ENCODE assay signal across 11 mouse cellular contexts in genomic region chr17:46854096-46854495, GRCm38 (mm10). TPM values are rescaled to one million over a fixed set of nuclear protein-coding genes. Genes with fewer than 3 reads are reported as not detected.
DNase-seq lines count a peak whose midpoint lies in the region; ATAC-seq and TF ChIP-seq lines count a peak whose summit lies in the region.
"Had no signal": no experiment of that assay in that cellular context is flagged by ENCODE, and none has a peak within 500 bp of the region (broad histone marks: within the 10 kb centered on the region; RNA-seq: fewer than 3 reads in every experiment).

No protein-coding gene starts in this region.

- H3K36me3 ChIP-seq in heart, embryonic 11.5 days (ENCODE audit: control insufficient read depth, insufficient read depth, low read length) = no peaks in the 10 kb centered on the region
- H3K36me3 ChIP-seq in hindbrain, embryonic 14.5 days (replicated peaks; ENCODE audit: control insufficient read depth, insufficient read depth) = no peaks in the 10 kb centered on the region
- no peaks in the 10 kb centered on the region for H3K36me3 ChIP-seq in myocyte (ENCODE audit: control insufficient read depth, insufficient read depth)

- peaks cover 31% of the 10 kb centered on the region for H3K4me1 ChIP-seq in heart, embryonic 11.5 days (ENCODE audit: control insufficient read depth, insufficient read depth, low read length)
- H3K4me1 ChIP-seq in lung, adult 2 months (ENCODE audit: control insufficient read depth, insufficient read depth, low read length) = peaks cover 22% of the 10 kb centered on the region
- peaks cover 36% of the 10 kb centered on the region for H3K4me1 ChIP-seq in hindbrain, embryonic 14.5 days (replicated peaks; ENCODE audit: control insufficient read depth, insufficient read depth, low read length)

- H3K4me2 ChIP-seq in heart, embryonic 11.5 days = peak overlapping the region; percentile 64
- H3K4me2 ChIP-seq in hindbrain, embryonic 14.5 days (replicated peaks) = no peak overlapping the region
- H3K4me2 ChIP-seq in myocyte (ENCODE audit: low read depth) = no peak overlapping the region

- H3K9me3 ChIP-seq in heart, embryonic 11.5 days (replicated peaks; ENCODE audit: control insufficient read depth, low read length) = no peaks in the 10 kb centered on the region
- no peaks in the 10 kb centered on the region for H3K9me3 ChIP-seq in hindbrain, embryonic 14.5 days (ENCODE audit: control insufficient read depth, low read length)

- peak overlapping the region; percentile 56; the same call in 1 of the 2 replicates for H3K9ac ChIP-seq in heart, embryonic 11.5 days (ENCODE audit: low read depth, low read length)
- no peak overlapping the region for H3K9ac ChIP-seq in hindbrain, embryonic 14.5 days

- WGBS in heart, embryonic 11.5 days (ENCODE audit: insufficient replicate concordance) = 70% methylated on average over 7 of the region's 7 CpGs
- 66% methylated on average over 7 of the region's 7 CpGs for WGBS in lung, adult 2 months
- WGBS in hindbrain, embryonic 14.5 days = 85% methylated on average over 7 of the region's 7 CpGs

- H3K79me2 ChIP-seq in myocyte (ENCODE audit: control insufficient read depth, insufficient read depth) = peaks cover 32% of the 10 kb centered on the region

- peak; percentile 28; the same call in 1 of the 2 replicates for TF ChIP-seq POLR2A in lung, adult 2 months (IDR thresholded peaks at IDR 0.05; ENCODE audit: borderline replicate concordance, extremely low read depth, low read depth, low read length)
- peak; percentile 6 for TF ChIP-seq POLR2A in myocyte (IDR thresholded peaks at IDR 0.05; ENCODE audit: insufficient read length, low read depth)

- H3ac ChIP-seq in myocyte (ENCODE audit: control insufficient read depth, insufficient read length) = no peak overlapping the region

- no peak overlapping the region for H3K4me3 ChIP-seq in heart, embryonic 11.5 days (ENCODE audit: low read depth, low read length)
- no peak overlapping the region for H3K4me3 ChIP-seq in lung, adult 2 months (replicated peaks; ENCODE audit: extremely low read depth, low read depth, low read length)
- H3K4me3 ChIP-seq in hindbrain, embryonic 14.5 days (replicated peaks; ENCODE audit: low read length) = no peak overlapping the region
- no peak overlapping the region for H3K4me3 ChIP-seq in myocyte

- peak overlapping the region; percentile 100 for H3K27ac ChIP-seq in heart, embryonic 11.5 days (ENCODE audit: low read depth, low read length)
- H3K27ac ChIP-seq in hindbrain, embryonic 14.5 days = peak overlapping the region; percentile 64; the same call in 1 of the 2 replicates

- no peak for DNase-seq in heart, adult 9 months (ENCODE audit: low spot score in 2 of 2)
- no peak for DNase-seq in lung, adult 2 months
- DNase-seq in lung, postnatal 14 days = no peak
- no peak for DNase-seq in hindbrain, embryonic 14.5 days (ENCODE audit: low spot score)
- no peak for DNase-seq in frontal cortex, postnatal 36 days (ENCODE audit: low spot score in 2 of 2)
- no peak for DNase-seq in embryo, embryonic 10.5 days (ENCODE audit: low spot score)

- ATAC-seq in heart, embryonic 11.5 days (replicated peaks; ENCODE audit: insufficient number of reproducible peaks, low FRiP score, low TSS enrichment) = no peak
- ATAC-seq in hindbrain, embryonic 14.5 days (ENCODE audit: low FRiP score) = no peak

- TF ChIP-seq CTCF in lung, adult 2 months (IDR thresholded peaks at IDR 0.05; ENCODE audit: insufficient read depth, low read length) = no peak

- no peaks in the 10 kb centered on the region for H3K27me3 ChIP-seq in heart, embryonic 11.5 days (ENCODE audit: control insufficient read depth, insufficient read depth, low read length)
- no peaks in the 10 kb centered on the region for H3K27me3 ChIP-seq in hindbrain, embryonic 14.5 days (ENCODE audit: control insufficient read depth, insufficient read depth, low read length)
- H3K27me3 ChIP-seq in myocyte (ENCODE audit: control insufficient read depth, insufficient read depth, insufficient read length) = no peaks in the 10 kb centered on the region
- H3K27me3 ChIP-seq: CH12.LX had no signal

TF ChIP-seq in myocyte, 11 proteins besides CTCF, POLR2A, EP300 and RAD21:
- TF ChIP-seq E2F4 (IDR thresholded peaks at IDR 0.05; ENCODE audit: insufficient read depth) (no peak), MYOD1 (IDR thresholded peaks at IDR 0.05; ENCODE audit: control insufficient read depth in 1 of 3, insufficient read length in 2 of 3, low read depth in 2 of 3) (no peak), CEBPB (IDR thresholded peaks at IDR 0.05; ENCODE audit: insufficient read depth, poor library complexity, severe bottlenecking) (no peak), SRF (IDR thresholded peaks at IDR 0.05; ENCODE audit: control insufficient read depth, insufficient read length, low read depth) (no peak), MYOG (IDR thresholded peaks at IDR 0.05; ENCODE audit: control insufficient read depth in 1 of 3, insufficient read depth in 1 of 3, insufficient read length in 2 of 3, low read depth in 2 of 3) (no peak), POLR2AphosphoS2 (IDR thresholded peaks at IDR 0.05; ENCODE audit: insufficient read length, low read depth) (peak; percentile 63)
TF ChIP-seq in myocyte: peak in this region for 1.

RNA-seq across cellular contexts. Expression of gene Bicral, which starts 4.2 kb away (rescaled TPM):
- 4.1 and 4.9 TPM in 2 replicates for polyA plus RNA-seq in heart, embryonic 11.5 days (2014; fragmentation: Nextera tagmentation; extraction: Ambion mirVana)
- 11.8 and 16.3 TPM in 2 replicates for polyA plus RNA-seq in lung, adult 2 months (2012; rRNA removed)
- 9.8 and 11.7 TPM in 2 replicates for polyA plus RNA-seq in hindbrain, embryonic 14.5 days (2014; fragmentation: Nextera tagmentation; extraction: Ambion mirVana)
- 5.1 TPM for polyA plus RNA-seq in myocyte (2012; fragmentation: generic; extraction: Trizol)

RNA-seq across cellular contexts. Expression of gene Tbcc, which starts 36.4 kb away (rescaled TPM):
- polyA plus RNA-seq in heart, embryonic 11.5 days (2014; fragmentation: Nextera tagmentation; extraction: Ambion mirVana) = 53.4 and 54.1 TPM in 2 replicates
- polyA plus RNA-seq in lung, adult 2 months (2012; rRNA removed) = 17.9 and 20.8 TPM in 2 replicates
- polyA plus RNA-seq in hindbrain, embryonic 14.5 days (2014; fragmentation: Nextera tagmentation; extraction: Ambion mirVana) = 54.7 and 61.6 TPM in 2 replicates
- 46.1 TPM for polyA plus RNA-seq in myocyte (2012; fragmentation: generic; extraction: Trizol)

RNA-seq across cellular contexts. Expression of gene Prph2, which starts 56.2 kb away (rescaled TPM):
- not detected in 2 replicates for polyA plus RNA-seq in heart, embryonic 11.5 days (2014; fragmentation: Nextera tagmentation; extraction: Ambion mirVana)
- not detected in 2 replicates for polyA plus RNA-seq in lung, adult 2 months (2012; rRNA removed)
- not detected in 2 replicates for polyA plus RNA-seq in hindbrain, embryonic 14.5 days (2014; fragmentation: Nextera tagmentation; extraction: Ambion mirVana)
- not detected for polyA plus RNA-seq in myocyte (2012; fragmentation: generic; extraction: Trizol)
- polyA plus RNA-seq: adrenal gland, adult 2 months; cerebellum, adult 2 months had no signal
